Mouse (Mus musculus): ENCODE results near the gene Ltn1.
A peak's percentile ranks its signal among the peaks of the same experiment; 100 is the strongest.

Gene Ltn1

DNA sequence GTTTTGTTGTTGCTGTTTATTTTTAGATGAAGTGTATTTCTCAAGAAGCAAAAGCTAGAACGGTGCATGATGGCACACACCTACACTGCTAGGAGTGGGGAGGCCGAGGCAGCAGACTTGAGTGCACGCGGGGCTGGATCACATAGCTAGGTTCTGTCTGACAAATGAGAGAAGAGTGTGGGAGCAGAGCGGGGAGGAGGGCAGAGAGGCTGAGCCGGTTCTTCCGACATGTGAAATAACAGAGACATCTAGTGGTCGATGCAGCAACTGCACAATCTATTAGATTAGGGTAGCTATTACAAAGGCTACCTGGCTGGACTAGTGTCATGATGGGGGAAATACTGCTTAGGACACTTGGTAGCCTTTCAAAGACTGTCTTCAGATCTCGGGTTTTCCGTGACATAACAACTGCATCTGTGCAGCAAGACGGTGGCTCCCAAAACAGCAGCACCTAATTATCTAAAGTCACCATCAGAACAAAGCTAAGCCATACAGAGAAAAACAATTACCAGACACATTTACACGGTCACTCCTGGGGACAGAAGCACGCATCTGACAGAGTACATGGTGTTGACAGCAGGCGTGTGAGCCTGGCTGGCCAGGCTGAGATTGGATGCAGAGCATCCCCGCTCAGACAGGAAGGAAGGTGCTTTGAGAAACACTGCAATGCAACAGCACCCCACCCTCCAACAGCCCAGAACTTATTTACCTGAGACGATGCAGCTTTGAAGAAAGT, 38.4 kb downstream of the Ltn1 start:
- DNase-seq (ENCODE audit: low spot score in 2 of 2), result peak; percentile 25 to 56

DNA sequence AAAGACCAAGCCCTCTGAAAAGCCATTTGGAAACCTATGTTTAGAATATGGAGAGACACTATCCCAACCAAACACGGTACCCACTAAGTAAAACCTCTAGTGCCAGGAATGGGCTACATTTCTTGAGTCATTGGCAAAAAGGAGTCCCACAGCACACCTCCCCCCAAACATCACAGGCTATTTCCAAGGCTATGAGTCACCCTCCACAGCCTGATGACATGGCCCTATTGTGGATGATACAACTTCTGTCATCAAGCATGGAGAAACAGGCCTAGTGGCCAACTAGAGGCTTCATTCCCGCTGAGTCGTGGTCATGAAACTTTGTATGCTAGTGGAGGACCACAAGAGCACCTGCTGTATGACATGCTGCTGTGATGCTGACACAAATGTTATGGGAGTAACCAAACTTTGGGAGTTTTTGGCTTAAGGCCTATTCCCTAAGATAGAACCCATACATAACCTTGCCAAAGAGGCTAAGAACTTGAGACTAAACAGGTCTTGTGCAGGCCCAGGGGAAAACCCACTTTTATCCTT, 44.9 kb downstream of the Ltn1 start:
- DNase-seq (ENCODE audit: low spot score in 2 of 2), result no peak

DNA sequence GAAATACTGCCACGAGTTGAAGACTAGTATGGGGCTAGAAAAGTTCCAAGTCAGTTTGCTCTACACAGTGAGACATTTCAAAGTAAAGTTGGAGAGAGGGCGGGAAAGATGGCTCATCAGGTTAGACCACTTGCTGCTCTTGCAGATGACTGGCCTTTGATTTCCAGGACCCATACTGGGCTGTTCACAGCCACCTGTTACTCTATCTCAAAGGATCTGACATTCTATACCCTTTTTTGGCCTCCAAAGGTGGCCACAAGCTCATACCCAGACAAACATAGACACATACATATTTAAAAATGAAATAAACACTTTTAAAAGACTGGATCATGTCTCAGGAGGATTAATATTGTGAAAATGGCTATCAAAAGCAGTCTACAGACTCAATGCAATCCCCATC, 48.0 kb downstream of the Ltn1 start:
- no peak for DNase-seq (ENCODE audit: low spot score in 2 of 2)

DNA sequence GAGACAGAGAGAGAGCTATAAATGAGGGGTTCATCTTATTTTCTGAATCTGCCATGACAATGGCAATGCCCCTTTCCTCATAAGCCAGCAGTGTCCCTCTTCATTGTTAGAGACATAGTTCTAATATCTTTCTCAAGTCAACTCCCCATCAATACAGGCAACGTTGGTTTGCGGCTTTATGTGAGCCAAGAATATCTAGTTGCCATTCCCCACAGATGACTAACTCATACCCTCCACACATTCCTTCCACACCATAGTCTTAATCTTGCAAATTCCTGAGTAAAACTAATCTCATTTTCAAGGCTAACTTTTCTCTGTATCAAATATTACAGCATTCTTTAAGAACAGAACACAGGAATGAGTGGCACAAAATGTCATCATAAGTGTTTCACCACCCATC, 49.4 kb downstream of the Ltn1 start:
- DNase-seq (ENCODE audit: low spot score in 2 of 2), result no peak

DNA sequence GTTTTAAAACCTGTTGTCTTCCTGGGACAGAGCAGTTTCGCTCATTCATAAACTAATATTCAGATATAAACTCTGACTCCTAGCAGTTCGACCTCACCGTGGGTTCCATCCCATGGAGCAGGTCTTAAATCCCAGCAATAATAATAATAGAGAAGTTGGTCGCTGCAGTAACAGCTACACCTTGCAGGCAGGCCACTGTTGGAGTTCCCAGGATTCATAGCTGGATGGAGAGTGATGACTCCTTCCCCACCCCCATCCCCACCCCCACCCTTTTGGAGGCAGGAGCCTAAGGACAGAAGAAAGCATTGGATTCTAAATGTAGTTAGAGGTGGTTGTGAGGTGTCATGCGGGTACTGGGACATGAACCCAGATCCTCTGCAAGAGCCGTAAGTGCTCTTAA, 66.0 kb downstream of the Ltn1 start:
- DNase-seq (ENCODE audit: low spot score in 2 of 2), result no peak

DNA sequence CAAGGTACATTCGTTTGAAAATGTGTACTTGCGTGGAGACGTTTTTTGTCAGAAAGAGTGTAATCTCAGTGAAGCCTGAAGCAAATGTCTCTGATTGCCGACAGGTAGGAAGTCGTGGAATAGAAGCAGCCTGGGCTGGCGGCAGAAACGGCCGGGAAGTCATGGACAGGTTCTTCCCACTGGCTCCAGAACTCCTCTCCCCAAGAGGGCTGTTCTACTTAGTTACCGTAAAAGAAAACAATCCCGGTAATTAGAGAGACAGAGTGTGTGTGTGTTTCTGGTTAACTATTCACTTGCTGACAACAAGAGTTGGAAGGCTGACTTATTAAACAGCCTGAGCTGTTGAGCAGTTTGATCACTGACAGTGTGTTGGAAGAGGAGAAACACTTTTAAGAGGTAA, 66.4 kb downstream of the Ltn1 start:
- no peak for DNase-seq (ENCODE audit: low spot score in 2 of 2)

DNA sequence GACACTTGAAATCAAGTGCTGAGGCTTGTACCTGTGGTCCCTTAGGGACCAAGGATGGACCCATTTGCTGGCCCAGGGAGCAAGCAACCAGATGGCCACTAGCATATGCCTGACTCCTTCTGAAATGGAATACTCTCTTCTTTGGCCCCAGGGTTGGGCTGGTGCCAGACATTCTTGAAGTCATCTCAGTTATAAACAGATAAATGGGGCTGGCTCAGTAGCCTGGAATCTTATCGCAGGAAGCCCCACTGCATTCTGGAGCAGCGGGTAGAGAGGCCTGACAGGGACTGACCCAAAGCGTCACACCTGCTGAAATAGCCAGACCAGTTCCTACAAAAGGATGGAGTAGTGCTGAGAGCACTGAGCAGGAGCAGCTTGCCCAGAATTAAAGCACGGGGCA, 68.2 kb downstream of the Ltn1 start:
- no peak for DNase-seq (ENCODE audit: low spot score in 2 of 2)

DNA sequence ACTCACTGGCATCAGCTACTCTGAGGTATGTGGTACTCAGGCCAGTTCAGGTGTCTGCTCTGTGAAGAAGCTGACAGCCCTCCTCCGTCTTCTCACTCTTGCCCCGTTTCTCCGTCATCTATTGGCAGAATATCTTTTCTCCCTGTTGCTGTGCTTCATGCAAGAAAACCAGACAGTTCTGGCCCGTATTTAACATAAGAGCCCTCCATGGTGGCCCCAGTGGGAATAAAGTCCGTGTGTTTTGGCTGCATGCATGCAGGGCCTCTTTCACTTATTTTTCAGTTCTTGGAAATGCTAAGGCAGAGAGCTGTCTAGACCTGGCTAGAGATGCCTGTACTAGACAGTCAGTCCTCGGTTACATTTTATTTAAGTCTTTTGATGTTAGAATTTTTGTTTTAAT, 72.3 kb downstream of the Ltn1 start:
- DNase-seq (ENCODE audit: low spot score in 2 of 2), result no peak

DNA sequence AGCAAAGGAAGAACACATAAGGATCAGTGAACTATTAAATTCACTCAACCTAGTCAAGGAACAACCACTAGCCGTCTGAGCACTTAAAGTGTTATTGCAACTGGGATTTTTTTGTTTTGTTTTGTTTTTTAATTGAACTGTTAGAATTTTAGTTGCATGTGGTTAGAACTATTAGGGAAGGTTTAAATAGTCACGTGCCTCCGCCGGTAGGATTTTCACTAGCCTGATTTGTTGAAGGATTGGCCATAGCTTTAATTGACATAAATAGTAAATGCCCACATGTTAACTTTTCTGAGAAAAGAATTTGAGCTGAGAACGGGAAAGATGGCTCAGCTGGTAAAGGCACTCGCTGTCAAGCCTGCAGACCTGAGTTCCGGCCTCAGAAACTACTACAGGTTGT, 77.7 kb downstream of the Ltn1 start:
- no peak for DNase-seq (ENCODE audit: low spot score in 2 of 2)

DNA sequence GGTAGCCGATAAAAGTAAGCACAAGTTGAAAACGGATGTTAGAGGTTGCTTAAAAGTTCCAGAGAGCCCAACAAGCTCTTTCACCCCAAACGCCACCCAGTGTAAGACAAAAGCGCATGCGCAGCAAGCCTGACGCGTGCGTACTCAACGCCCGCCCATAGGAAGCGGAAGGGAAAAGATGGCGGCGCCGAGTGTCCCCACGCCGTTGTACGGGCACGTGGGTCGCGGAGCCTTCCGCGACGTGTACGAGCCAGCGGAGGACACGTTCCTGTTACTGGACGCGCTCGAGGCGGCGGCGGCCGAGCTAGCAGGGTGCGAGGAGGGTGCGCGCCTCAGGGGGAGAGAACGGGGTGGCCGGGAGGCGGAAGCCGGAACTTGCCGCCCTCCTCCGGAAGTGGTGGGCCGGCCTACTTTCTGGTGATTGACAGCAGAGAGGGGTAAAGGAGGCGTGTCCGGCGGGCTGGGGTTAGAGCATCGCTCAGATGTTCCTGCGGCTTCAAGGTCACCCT, 78.3 kb downstream of the Ltn1 start, which contains the start of gene N6amt1:
TSS of gene N6amt1 (plus strand) at position 111 of the 509 bp plus-strand sequence.
- peak; percentile 60 to 84 for DNase-seq (ENCODE audit: low spot score in 2 of 2)

DNA sequence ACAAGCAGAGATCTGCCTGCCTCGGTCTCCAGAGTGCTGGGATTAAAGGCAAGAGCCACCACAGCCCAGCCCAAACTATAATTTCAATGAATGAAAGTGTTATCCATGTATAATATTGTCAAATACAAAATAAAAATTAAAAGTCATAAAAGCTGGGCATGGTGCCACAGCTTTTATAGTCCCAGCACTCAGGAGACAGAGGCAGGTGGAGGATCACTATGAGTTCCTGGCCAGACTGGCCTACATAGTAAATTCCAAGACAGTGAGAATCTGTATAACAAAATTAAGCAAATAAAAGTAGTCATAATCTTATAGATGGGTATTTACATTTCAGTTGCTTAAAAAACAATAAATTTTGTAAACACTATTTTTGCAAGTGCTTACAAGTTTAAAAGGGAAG, 78.8 kb downstream of the Ltn1 start:
- DNase-seq (ENCODE audit: low spot score in 2 of 2), result no peak

DNA sequence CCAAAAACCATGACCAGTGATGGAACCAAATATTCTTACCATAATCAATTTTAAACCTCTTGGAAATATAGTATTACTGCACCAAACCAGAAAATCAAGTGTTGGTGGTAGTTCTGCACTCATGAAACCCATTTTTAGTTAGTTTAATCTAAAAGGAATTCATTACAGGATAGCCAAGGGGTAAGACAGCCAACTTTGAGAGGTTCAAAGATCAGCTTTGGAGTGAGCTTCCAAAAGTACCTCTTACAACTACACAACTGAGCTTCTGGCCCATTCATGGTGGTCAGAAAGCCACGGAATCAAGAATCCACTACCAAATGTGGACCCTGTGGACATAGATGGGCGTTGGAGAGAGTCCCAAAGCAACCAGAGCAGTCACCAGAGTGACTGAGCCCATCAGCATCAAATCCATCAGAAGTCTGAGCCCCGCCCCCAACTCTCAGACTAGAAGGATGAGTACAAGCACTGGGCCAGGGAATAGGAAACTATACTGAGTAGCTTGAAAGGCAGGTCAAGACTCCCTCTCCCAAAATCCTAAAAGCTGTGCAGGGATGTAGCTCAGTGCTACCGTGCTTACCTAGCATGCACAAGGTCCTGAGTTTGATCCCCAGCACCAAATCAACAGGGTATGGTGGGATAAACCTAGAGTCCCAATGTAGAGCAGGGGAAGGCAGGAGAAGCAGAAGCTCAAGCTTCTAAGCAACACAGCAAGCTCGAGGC, 80.9 kb downstream of the Ltn1 start:
- no peak for DNase-seq (ENCODE audit: low spot score in 2 of 2)

DNA sequence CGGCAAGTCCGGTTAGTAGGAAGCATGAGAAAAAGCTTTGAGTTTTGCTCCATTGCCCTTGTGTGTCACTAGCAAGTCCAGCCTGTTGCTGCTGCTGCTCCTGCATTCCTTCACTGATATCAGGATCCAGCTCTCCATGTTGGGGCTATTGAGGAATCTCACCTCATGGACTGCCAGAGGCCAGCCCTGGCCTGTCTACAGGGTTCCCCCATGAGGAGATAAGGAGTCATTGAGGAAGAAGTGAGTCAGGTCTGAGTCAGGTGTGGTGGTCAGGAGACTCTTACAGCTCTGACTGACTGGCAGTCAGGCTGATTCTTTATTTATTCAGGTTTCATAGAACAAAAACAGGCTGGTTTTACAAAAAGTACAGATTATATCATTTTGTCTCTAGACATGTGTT, 84.3 kb downstream of the Ltn1 start:
- DNase-seq (ENCODE audit: low spot score in 2 of 2), result no peak

DNA sequence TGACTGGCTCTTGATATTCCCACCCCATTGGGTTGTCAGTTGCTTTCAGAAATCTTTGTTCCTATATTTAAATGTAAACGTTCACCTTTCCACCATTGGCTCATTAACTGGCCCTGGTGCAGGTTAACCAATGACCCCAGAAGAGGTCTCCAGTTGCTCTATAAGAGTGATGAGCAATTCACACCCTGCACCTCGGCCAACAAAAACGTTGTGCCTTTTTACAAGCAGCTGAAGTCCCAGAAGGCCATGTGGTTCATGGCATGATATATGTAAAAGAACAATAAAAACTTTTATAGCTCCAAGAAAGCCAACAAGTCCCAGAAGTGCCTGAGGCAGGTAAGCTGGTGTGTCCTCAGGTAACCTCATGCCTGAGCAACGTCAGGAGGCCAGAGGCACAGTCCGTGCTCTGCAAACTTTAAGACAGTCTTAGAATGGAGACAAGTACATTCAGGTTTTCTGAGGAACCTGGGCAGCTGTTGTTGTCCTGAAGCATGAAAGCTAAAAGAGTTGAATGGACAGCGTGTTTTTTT, 91.3 kb downstream of the Ltn1 start:
- no peak for DNase-seq (ENCODE audit: low spot score in 2 of 2)

DNA sequence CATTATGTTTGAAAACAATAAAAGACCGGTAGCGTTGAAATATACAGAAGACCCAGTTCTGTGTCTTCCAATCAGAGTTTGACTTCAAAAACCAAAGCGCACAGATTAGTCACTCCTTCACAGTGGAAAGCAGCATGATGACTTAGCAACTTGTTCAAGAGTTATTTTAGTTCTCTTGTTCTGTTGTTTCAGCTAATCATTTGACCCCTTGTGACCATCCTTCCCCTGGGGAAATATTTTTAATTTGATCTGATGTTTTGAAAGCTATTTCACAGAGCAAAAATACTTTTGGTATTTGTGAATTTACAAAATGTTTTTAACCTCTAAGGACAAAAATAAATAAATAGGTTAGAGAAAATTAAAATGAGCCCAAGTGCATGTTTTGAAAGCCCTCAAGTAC, 97.7 kb downstream of the Ltn1 start:
- no peak for DNase-seq (ENCODE audit: low spot score in 2 of 2)

DNA sequence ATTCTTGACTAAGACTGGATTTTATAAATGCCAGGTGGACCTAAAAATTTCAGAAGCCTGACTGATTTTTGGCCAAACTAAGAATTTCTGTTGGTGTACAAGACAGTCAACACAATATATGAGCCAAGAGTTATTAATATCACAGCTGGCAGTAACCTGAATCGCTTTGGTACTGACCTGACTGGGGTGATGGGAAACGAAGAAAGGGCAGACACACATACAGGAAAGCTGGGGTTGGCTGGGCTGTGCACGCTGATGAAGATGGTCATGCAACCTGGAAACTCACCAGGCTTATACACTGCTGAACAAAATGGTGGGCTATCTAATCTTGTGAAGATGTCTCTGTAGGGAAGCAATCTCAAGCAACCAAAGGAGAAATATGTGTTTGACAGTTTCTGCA, 102.4 kb downstream of the Ltn1 start:
- DNase-seq (ENCODE audit: low spot score in 2 of 2), result no peak

Data from cerebellum, postnatal 4 days (tissue).